Mouse (Mus musculus) kidney, adult 11 months (tissue): Measurements from ENCODE around the gene Nmd3.

Experiments
- DNase-seq: peaks from one replicate; pipeline ENCODE4 v3.0.0; 2022

The Nmd3 gene

DNA sequence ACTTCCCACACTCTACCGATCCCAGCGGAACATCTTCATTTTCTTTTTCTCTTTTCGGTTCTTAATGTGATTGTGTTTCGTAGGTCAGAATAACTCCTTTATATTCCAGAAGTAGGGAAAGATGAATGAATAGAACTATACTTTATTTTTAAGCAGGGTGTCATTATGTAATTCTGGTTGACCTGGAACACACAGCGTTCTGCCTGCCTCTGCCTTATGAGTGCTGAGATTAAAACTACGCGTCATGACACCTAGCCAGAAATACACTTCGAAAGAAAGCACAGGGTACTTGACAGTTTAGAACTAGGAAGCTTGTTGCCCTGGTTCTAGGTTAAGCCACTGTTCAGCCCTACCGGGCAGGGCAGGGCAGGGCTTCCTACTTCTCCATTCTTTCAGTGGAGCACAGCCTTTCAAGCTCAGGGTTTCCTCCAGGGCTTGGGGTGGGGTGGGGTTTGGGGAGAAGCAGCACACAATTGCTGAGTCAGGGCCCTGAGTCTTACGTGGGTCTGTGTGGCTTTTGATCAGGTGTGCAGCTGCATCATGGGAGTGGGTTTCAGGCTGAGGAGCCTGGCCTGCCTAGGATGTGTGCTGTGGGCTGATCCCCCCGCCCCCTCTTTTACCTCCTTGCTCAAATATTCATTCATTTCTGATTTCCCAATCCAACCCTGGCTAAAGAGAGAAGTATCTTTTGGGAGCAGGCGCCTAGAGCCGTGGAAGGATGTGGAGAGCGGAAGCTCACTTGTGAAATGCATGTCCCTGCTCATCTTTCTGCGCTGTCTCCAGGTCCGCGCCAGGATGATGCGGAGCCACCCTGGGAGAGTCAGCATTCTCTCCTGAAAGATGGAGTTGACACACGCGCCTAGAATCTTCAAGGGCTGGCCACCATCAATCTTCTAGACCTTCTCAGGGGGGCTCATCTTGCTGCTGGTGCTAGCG is 42.1 kb downstream of the Nmd3 start:
- no peak for DNase-seq

DNA sequence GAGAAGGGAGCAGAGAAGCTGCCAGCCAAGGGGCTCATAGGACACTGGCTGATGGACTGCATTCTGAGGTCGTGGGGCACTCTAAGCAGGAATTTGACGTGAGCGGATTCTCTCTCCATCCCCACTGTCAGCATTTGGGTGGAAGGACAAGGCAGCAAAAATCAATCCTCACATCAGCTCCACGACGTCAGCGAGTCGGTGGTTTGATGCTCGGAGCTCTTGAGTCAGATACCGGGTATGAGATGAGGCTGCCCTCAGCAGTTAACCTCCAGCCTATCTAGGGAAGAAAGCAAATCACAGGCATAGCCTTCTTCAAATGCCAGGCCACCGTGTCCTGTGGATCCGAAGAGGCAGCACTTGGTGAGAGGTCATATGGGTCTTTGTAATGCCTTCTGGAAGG is 43.4 kb downstream of the Nmd3 start:
- no peak for DNase-seq

GRCm38 (mm10) chr3:69769150-69769549 is 47.4 kb downstream of the Nmd3 start:
- no peak for DNase-seq

DNA sequence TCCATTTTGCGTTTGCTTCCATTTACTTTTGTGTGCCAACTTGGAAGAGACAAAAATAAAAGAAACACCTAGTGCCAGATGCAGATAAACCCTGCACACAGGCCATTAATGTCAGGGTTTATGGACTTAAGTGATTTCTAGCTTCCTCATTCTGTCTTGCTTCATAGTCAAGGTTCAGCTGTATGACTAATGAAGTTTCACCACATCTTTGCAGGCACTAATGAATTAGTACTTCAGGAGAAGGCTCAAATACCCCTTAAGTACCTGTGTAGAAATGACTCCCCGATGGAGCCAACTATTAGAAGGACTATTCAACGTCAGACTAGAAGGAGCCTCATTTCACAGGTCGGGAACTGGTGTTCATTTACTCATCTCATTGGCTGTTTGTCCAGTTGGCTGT is 51.6 kb downstream of the Nmd3 start:
- DNase-seq: no peak

- DNase-seq: no peak
Measured at GRCm38 (mm10) chr3:69779246-69779796, 57.5 kb downstream of the Nmd3 start.

DNA sequence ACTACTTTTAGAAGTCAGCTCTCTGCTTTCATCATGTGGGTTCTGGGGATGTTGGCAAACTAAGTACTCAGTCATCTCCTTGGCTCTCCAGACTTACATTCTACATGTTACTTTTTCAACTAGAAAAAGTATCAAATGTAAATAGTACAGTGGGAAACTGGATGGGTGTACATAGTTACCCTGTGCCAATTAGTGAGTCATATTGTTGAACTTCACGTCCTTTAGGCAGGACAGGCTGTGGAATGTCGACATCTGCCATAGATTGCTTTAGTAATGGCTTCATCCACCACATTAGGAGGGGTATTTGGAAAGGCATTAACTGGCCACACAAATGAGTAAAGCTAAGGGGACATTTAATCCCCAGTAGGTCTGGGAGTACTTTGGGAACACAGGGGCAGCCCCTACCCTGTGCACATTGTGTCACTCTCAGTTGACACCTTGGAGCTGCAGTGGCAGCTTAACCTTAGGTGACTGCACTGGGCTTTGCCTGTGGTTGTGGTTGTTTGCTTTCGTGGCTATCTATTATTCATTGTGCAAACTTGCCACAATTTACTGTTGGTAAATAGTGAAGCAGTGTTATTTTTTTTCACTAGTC is 71.1 kb downstream of the Nmd3 start:
- DNase-seq: no peak

DNA sequence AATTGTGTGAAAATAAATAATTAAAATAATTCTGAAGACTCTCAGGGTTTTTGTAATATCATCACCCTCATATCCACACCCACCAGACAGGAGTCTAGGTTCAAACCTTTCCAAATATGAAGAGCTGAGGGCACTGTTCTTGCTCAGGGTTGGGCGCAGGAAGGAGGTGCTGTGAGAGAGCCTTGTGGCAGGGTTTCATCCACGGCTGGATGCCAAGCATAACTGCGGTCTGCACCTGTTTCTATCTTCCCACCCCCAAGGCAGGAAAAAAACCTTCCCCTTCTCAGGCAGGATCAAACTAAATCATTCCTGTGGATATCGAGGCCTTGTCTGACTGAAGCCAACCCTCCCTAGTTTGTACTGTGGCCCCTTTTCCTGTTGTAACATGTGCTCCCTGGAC is 75.7 kb downstream of the Nmd3 start:
- no peak for DNase-seq

DNA sequence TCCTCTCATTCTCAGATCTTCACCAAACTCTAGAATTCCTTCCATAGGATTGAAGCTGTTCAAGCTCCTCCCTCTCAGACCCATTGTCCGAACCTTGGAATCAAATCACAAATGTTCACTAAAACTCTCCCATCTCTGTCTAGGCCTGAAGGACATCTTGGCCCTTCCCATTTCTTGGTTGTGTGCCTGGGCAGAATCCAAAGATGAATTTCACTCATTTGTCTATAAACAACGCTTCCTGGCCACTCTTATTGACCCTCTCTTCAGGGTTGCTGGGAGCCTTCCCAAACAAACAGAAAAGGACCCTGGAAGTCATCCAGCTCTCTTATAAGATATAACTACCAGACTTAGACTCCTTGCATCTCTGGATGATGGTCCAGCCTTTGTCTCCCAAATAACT is 76.2 kb downstream of the Nmd3 start:
- no peak for DNase-seq

DNA sequence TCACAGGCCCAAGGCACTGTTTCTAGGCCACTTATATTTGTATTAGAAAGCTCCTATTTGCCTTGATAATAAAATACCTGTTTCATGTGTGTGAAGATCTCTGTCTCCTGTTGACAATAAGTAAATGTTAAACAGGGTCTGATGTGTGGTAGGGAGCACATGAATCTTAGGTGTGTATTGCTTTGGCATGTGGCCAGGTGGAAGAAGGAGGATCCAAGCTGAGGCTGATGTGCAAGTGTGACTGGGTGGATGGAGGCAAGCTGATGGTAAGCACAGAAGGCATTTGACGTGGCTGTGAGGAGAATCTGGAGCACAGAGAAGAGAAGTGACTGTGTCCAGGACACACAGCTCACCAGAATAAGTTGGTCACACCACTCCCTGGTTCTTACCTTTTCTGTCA is 77.3 kb downstream of the Nmd3 start:
- no peak for DNase-seq

GRCm38 (mm10) chr3:69800829-69801384 is 79.1 kb downstream of the Nmd3 start:
- DNase-seq: no peak

- DNase-seq: no peak
Measured at GRCm38 (mm10) chr3:69803137-69803536, 81.4 kb downstream of the Nmd3 start.
